ENCODE assay signal across 13 mouse cellular contexts in genomic region chr3:101564011-101564410, GRCm38 (mm10).
"Had no signal": no experiment of that assay in that cellular context is flagged by ENCODE, and none has a peak within 500 bp of the region (broad histone marks: within the 10 kb centered on the region; RNA-seq: fewer than 3 reads in every experiment).

No protein-coding gene starts in this region.

- H3K9me3 ChIP-seq: limb, embryonic 13.5 days; liver, embryonic 13.5 days had no signal

- H3K27ac ChIP-seq: limb, embryonic 13.5 days had no signal

- H3K9ac ChIP-seq: limb, embryonic 13.5 days; liver, embryonic 13.5 days had no signal

- H3K4me3 ChIP-seq: limb, embryonic 13.5 days; liver, embryonic 13.5 days had no signal

- DNase-seq: kidney, adult 18-20 months; kidney, postnatal 14 days; liver, embryonic 13.5 days; lung, adult 2 months; lung, postnatal 36 days; midbrain, embryonic 14.5 days; right cerebral cortex, adult 18-20 months; right cerebral cortex, postnatal 25 days; thymus, adult 2 months; thymus, postnatal 36 days had no signal

- ATAC-seq: inflammation-experienced regulatory T-cells, adult 6 months; lung, postnatal 0 days had no signal

- H3K36me3 ChIP-seq: limb, embryonic 13.5 days; liver, embryonic 13.5 days had no signal

- H3K4me2 ChIP-seq: limb, embryonic 13.5 days had no signal

- H3K27me3 ChIP-seq: limb, embryonic 13.5 days; liver, embryonic 13.5 days had no signal
